Mouse (Mus musculus) hindbrain, embryonic 14.5 days (tissue): ENCODE measurements at regions not wholly inside any gene's neighbourhood (a gene's known extent, or its start where the extent isn't known, plus 50 kb on each side); places are given as distances from the start of the nearest gene placed in this dataset.
A peak's percentile ranks its signal among the peaks of the same experiment; 100 is the strongest.

Source experiments
- ATAC-seq: fragments of 200-750 bp; cut with Nextera tagmentation; 2 replicates; pipeline ENCODE4 v1.8.0; 2017; ENCODE audit warnings: moderate number of reproducible peaks, mild to moderate bottlenecking, moderate TSS enrichment, moderate library complexity; ENCODE audit not compliant: low FRiP score
- DNase-seq: peaks from one replicate; pipeline ENCODE4 v3.0.0-alpha.2; 2015; ENCODE audit warnings: low spot score
- H3K27ac ChIP-seq: fragments of 300-500 bp; sonication (generic); 2 replicates; pipeline ENCODE4 v1.5.1; 2014; ENCODE audit warnings: mild to moderate bottlenecking, moderate library complexity
- H3K27me3 ChIP-seq: fragments of 300-500 bp; sonication (generic); 2 replicates; pipeline ENCODE4 v1.6.1; 2014; ENCODE audit warnings: mild to moderate bottlenecking, low read length, mixed read lengths; ENCODE audit not compliant: control insufficient read depth, insufficient read depth
- H3K36me3 ChIP-seq: fragments of 300-500 bp; sonication (generic); replicated peaks from 2 replicates; pipeline ENCODE4 v1.6.1; 2014; ENCODE audit not compliant: control insufficient read depth, insufficient read depth
- H3K4me1 ChIP-seq: fragments of 300-500 bp; sonication (generic); replicated peaks from 2 replicates; pipeline ENCODE4 v1.6.1; 2014; ENCODE audit warnings: antibody characterized with exemption, low read length, mixed read lengths; ENCODE audit not compliant: control insufficient read depth, insufficient read depth
- H3K4me2 ChIP-seq: fragments of 300-500 bp; sonication (generic); replicated peaks from 2 replicates; pipeline ENCODE4 v1.6.1; 2014; ENCODE audit warnings: mild to moderate bottlenecking, moderate library complexity
- H3K4me3 ChIP-seq: fragments of 300-500 bp; sonication (generic); replicated peaks from 2 replicates; pipeline ENCODE4 v1.5.1; 2014; ENCODE audit warnings: mild to moderate bottlenecking, low read length
- H3K9ac ChIP-seq: fragments of 300-500 bp; sonication (generic); 2 replicates; pipeline ENCODE4 v1.6.1; 2014
- H3K9me3 ChIP-seq: fragments of 300-500 bp; sonication (generic); 2 replicates; pipeline ENCODE4 v1.6.1; 2016; ENCODE audit warnings: low read length; ENCODE audit not compliant: control insufficient read depth
- WGBS: fragments of 180-500 bp; shearing (Covaris S2); extraction: QIAGEN DNeasy Blood & Tissue Kit; methylation state at CpG from one replicate; pipeline ENCODE4 v1.1.7; 2014; 5-methylcytosine and 5-hydroxymethylcytosine counted together

GRCm38 (mm10) chr11:32136066-32136465 lies 64.0 kb downstream of the Il9r start:
- Histone ChIP-seq H3K36me3 (no peaks in the 10 kb centered on the region), H3K9me3 (no peaks in the 10 kb centered on the region), H3K4me2 (no peak overlapping the region), H3K27me3 (no peaks in the 10 kb centered on the region), H3K27ac (no peak overlapping the region), H3K9ac (no peak overlapping the region), H3K4me1 (peaks cover 16% of the 10 kb centered on the region), H3K4me3 (no peak overlapping the region)
- no peak for ATAC-seq
- 51% methylated on average over 5 of the region's 5 CpGs for WGBS
- DNase-seq = no peak

GRCm38 (mm10) chr11:32133996-32134395 lies 66.1 kb downstream of the Il9r start:
- Histone ChIP-seq H3K4me2 (no peak overlapping the region), H3K27ac (no peak overlapping the region), H3K27me3 (no peaks in the 10 kb centered on the region), H3K36me3 (no peaks in the 10 kb centered on the region), H3K4me1 (peaks cover 16% of the 10 kb centered on the region), H3K9ac (no peak overlapping the region), H3K4me3 (no peak overlapping the region), H3K9me3 (no peaks in the 10 kb centered on the region)
- DNase-seq = no peak
- 90% methylated on average over 7 of the region's 7 CpGs for WGBS
- no peak for ATAC-seq

- DNase-seq = no peak
- Histone ChIP-seq H3K4me3 (no peak overlapping the region), H3K9ac (no peak overlapping the region), H3K36me3 (no peaks in the 10 kb centered on the region), H3K27ac (no peak overlapping the region), H3K9me3 (no peaks in the 10 kb centered on the region), H3K4me1 (peaks cover 3% of the 10 kb centered on the region), H3K4me2 (no peak overlapping the region), H3K27me3 (no peaks in the 10 kb centered on the region)
- ATAC-seq = no peak
- WGBS = 84% methylated on average over 3 of the region's 3 CpGs
Observed at GRCm38 (mm10) chr11:32132008-32132615, 68.0 kb downstream of the Il9r start.

GRCm38 (mm10) chr11:32128551-32128950 lies 71.5 kb downstream of the Il9r start:
- H3K36me3 ChIP-seq = no peaks in the 10 kb centered on the region
- H3K27ac ChIP-seq = no peak overlapping the region
- DNase-seq (no peak), ATAC-seq (0 out of 2 replicates have a peak, but pooled peaks have one; percentile 18)
- H3K9me3 ChIP-seq = no peaks in the 10 kb centered on the region
- H3K9ac ChIP-seq = no peak overlapping the region
- no peak overlapping the region for H3K4me3 ChIP-seq
- 63% methylated on average over 7 of the region's 7 CpGs for WGBS
- no peak overlapping the region for H3K4me2 ChIP-seq
- no peaks in the 10 kb centered on the region for H3K27me3 ChIP-seq
- peaks cover 19% of the 10 kb centered on the region for H3K4me1 ChIP-seq

GRCm38 (mm10) chr11:32128018-32128417 lies 72.1 kb downstream of the Il9r start:
- H3K36me3 ChIP-seq = no peaks in the 10 kb centered on the region
- H3K9me3 ChIP-seq = no peaks in the 10 kb centered on the region
- DNase-seq (no peak), ATAC-seq (peak; percentile 53; the same call in 1 of the 2 replicates)
- H3K4me1 ChIP-seq = peaks cover 19% of the 10 kb centered on the region
- H3K27me3 ChIP-seq = no peaks in the 10 kb centered on the region
- H3K4me3 ChIP-seq = no peak overlapping the region
- no peak overlapping the region for H3K9ac ChIP-seq
- no peak overlapping the region for H3K27ac ChIP-seq
- H3K4me2 ChIP-seq = no peak overlapping the region
- WGBS = 75% methylated on average over 3 of the region's 3 CpGs

- Histone ChIP-seq H3K4me3 (no peak overlapping the region), H3K9ac (0 out of 2 replicates have a peak overlapping the region, but pooled peaks have one; percentile 24), H3K27me3 (no peaks in the 10 kb centered on the region), H3K4me2 (no peak overlapping the region), H3K27ac (peak overlapping the region; percentile 72), H3K9me3 (no peaks in the 10 kb centered on the region), H3K36me3 (no peaks in the 10 kb centered on the region), H3K4me1 (peaks cover 19% of the 10 kb centered on the region)
- ATAC-seq (no peak; the same call in 1 of the 2 replicates), DNase-seq (no peak)
- 46% methylated on average over 7 of the region's 7 CpGs for WGBS
Observed at GRCm38 (mm10) chr11:32127401-32127817, 72.7 kb downstream of the Il9r start.

GRCm38 (mm10) chr11:32126786-32127185 lies 73.3 kb downstream of the Il9r start:
- H3K36me3 ChIP-seq = no peaks in the 10 kb centered on the region
- H3K9me3 ChIP-seq = no peaks in the 10 kb centered on the region
- ATAC-seq = no peak
- no peaks in the 10 kb centered on the region for H3K27me3 ChIP-seq
- H3K4me2 ChIP-seq = no peak overlapping the region
- H3K9ac ChIP-seq = no peak overlapping the region
- WGBS = 86% methylated on average over 1 of the region's 1 CpGs
- H3K4me3 ChIP-seq = no peak overlapping the region
- peaks cover 19% of the 10 kb centered on the region for H3K4me1 ChIP-seq
- no peak for DNase-seq
- H3K27ac ChIP-seq = peak overlapping the region; percentile 72

- no peak for DNase-seq
- H3K9ac ChIP-seq = no peak overlapping the region
- H3K4me2 ChIP-seq = no peak overlapping the region
- WGBS = 58% methylated on average over 5 of the region's 5 CpGs
- H3K36me3 ChIP-seq = no peaks in the 10 kb centered on the region
- peak overlapping the region; percentile 72; the same call in 1 of the 2 replicates for H3K27ac ChIP-seq
- no peak overlapping the region for H3K4me3 ChIP-seq
- no peaks in the 10 kb centered on the region for H3K9me3 ChIP-seq
- H3K4me1 ChIP-seq = peaks cover 19% of the 10 kb centered on the region
- ATAC-seq = no peak
- no peaks in the 10 kb centered on the region for H3K27me3 ChIP-seq
Observed at GRCm38 (mm10) chr11:32126311-32126698, 73.8 kb downstream of the Il9r start.

- Histone ChIP-seq H3K27me3 (no peaks in the 10 kb centered on the region), H3K9me3 (no peaks in the 10 kb centered on the region), H3K9ac (no peak overlapping the region), H3K36me3 (no peaks in the 10 kb centered on the region), H3K4me2 (no peak overlapping the region), H3K4me3 (no peak overlapping the region), H3K4me1 (peaks cover 19% of the 10 kb centered on the region), H3K27ac (peak overlapping the region; percentile 32; the same call in 1 of the 2 replicates)
- WGBS = 58% methylated on average over 11 of the region's 11 CpGs
- no peak for DNase-seq
- no peak for ATAC-seq
Observed at GRCm38 (mm10) chr11:32125586-32126310, 74.3 kb downstream of the Il9r start.
